Mouse (Mus musculus) yolk sac, embryonic 10.5 days (tissue): ENCODE results near the gene Otog.

Experiments used
- DNase-seq: peaks from one replicate; pipeline ENCODE4 v3.0.0-alpha.2; 2017; ENCODE audit warnings: low spot score

Gene Otog

DNA sequence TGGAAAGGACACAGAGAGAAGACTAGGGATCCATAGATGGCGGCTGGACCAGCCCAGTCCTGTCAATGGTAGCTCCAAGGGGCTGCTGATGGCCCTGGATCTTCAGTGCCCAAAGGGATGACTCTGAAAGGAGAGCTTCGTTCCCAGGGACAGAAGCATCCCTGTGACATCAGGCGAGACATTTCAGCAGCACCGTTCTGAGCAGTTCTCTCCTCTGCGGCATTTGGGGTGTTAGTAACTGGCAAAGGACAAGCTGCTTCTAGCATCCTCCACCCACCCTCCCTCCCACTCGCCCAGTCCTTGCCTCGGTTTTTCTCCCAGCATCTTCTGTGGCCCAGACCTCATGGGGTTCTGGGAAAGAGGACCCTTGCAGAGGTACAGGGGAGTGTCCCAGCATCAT, 41.5 kb downstream of the Otog start:
- no peak for DNase-seq

GRCm38 (mm10) chr7:46283681-46284080, 42.9 kb downstream of the Otog start:
- no peak for DNase-seq

GRCm38 (mm10) chr7:46285161-46285839, 44.5 kb downstream of the Otog start:
- DNase-seq, result no peak

- no peak for DNase-seq
These were observed 45.6 kb downstream of the Otog start for GRCm38 (mm10) chr7:46286391-46286790.

DNA sequence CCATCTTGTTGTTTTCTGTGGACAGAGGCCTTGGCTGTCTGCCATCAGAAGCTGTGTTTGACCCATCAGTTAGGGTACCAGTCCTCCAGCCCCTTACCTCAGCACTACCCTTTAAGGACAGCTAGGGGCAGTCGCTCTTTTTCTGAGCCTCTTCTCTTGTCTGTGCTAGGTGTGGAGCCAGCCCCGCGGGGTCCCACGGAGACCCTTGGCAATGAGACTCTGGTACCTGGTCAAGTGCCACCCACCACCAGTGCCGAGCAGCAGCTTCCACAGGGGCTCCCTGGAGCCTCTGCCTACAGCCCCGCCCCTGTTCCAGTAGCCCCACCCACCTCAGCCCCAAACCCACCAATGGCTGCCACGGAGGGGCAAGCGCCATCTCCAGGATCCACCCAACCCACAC, 46.3 kb downstream of the Otog start:
- no peak for DNase-seq

DNA sequence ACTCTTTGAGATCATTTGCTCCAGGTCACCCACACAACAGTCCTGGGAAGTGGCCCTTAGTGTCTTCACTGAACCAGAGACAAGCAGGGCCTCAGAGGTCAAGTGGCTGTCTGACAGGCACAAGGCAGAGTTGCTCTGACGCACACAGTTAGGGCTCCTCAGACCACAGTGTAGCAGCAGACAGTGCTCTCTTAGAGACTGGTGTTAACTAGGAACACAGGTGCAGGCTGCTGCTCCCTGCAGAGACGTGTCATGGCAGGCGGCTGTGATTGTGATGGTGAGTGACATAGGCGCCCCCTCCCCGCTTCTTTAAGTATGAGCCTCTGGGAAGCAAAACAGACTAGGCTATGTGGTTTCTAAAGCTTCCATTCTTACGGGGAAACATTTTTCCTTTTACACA, 55.5 kb downstream of the Otog start:
- DNase-seq, result no peak

GRCm38 (mm10) chr7:46301031-46301632, 60.3 kb downstream of the Otog start:
- no peak for DNase-seq

DNA sequence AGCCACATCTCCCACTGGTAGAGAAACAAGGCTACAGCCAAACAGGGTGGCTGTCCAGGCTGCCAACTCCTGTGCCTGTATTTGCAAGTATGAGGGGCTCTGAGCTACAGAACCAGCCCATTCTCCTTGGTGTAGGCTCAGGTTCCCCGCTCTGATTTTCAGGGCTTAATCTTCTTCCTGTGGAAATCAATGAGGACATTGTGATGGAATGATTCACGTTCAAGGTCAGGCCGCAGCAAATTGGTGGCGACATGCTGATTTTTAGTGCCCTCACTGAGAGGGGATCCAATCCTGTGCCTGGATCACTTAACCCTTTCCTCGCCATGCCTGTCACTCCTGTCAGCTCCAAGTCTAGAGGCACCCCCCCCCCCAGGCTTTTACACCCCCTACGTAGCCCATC, 72.7 kb downstream of the Otog start:
- DNase-seq, result no peak

GRCm38 (mm10) chr7:46314220-46315009, 73.6 kb downstream of the Otog start:
- DNase-seq, result no peak

DNA sequence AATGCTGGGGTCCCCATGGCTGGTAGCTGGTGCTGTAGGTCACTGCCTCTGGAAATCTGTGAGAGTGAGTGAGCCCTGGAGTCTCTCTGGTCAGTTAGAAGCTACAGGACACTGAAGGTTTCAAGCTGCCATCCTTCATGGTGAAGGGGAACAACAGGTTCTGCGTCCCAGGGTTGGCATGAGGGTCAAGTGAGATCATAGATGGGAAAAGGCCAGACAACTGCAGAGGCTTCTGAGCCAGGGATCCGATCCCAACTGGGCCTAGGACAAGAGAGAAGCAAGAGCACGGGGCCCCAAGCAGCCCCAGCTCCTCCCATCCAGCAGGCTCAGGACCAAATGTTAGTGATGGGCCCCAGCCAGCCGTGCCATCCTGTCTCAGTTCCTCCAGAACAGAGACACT, 74.9 kb downstream of the Otog start:
- no peak for DNase-seq

GRCm38 (mm10) chr7:46316948-46317347, 76.2 kb downstream of the Otog start:
- DNase-seq, result no peak

DNA sequence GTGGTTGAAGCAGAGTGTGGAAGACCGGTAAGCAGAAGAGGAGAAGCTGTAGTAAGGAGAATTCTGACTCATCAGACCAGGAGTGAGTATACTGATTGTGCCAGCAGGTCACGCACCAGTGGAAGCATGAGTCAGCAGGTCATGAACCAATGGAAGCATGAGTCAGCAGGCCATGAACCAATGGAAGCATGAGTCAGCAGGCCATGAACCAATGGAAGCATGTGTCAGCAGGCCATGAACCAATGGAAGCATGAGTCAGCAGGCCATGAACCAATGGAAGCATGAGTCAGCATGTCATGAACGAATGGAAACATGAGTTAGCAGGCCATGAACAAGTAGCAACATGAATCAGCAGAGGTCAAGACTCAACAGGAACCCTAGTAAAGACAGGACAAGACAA, 80.5 kb downstream of the Otog start:
- DNase-seq, result no peak

GRCm38 (mm10) chr7:46327896-46328295, 87.1 kb downstream of the Otog start:
- no peak for DNase-seq

- DNase-seq, result no peak
These were observed 96.6 kb downstream of the Otog start for GRCm38 (mm10) chr7:46337397-46337796.

GRCm38 (mm10) chr7:46339818-46340217, 99.0 kb downstream of the Otog start:
- no peak for DNase-seq

DNA sequence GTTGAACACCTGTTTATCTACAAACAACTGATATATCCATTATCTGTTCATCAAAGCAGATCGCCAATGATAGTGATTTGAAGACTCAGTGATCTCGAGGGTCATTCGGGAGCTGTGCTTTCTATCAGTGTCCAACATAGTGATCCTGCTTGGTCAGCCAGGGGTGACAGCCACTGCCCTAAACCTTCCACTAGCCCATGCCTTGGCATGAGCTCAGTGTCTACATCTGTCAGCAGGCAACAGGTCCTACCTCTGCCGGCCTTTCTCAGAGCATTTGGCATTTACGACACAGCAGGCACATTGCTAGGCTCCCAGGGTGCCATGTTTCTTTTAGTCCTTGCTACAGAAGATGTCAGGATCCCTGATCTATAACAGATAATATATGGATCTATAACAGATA, 99.5 kb downstream of the Otog start:
- no peak for DNase-seq

- DNase-seq, result no peak
These were observed 100.7 kb downstream of the Otog start for GRCm38 (mm10) chr7:46341471-46341870.

- DNase-seq, result no peak
These were observed 106.9 kb downstream of the Otog start for GRCm38 (mm10) chr7:46347692-46348091.

DNA sequence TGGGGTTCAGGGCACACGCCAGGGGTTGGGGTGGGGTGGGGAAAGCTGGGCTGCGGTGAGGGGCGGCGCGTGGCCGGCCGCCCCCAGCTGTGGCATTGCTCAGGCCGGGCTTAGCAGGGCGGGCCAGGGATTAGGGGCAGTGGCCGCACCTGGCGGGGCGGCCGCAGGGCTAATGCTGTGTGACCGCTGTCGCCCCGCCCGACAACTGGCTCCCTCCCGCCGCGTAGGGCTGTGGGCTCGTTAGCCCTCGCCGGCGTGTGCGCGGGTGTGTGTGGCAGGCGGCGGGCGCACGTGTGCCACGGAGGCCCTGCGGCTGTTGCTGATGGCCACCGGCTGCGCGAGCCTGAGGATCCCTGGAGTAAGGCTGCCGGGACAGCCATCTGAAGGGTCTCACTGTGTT, 108.0 kb downstream of the Otog start:
- no peak for DNase-seq

GRCm38 (mm10) chr7:46350119-46350702, 109.4 kb downstream of the Otog start:
- DNase-seq, result no peak

GRCm38 (mm10) chr7:46352748-46353147, 112.0 kb downstream of the Otog start:
- no peak for DNase-seq

- DNase-seq, result no peak
These were observed 112.4 kb downstream of the Otog start for GRCm38 (mm10) chr7:46353216-46353615.

DNA sequence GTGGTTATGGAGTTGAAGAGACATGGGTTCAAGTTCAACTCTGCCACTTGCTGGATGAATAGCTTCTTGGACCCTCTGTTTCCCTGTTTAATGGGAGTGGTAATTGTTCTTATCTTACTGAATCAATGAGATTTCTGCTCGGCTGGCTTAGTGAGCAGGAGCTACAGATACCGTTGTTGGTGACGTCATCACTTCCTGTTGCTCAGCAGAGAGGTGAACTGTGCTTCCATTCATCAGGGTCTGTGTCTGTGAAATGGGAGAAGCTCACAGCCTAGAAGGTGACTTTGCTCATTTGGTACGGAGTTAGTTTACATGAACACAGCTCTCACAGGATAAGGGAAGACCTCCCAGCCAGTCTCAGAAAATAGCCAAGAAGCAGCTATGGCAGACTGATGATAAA, 113.1 kb downstream of the Otog start:
- no peak for DNase-seq
